9 mouse cellular contexts compared by ENCODE assay signal in genomic region chr9:100467653-100468052, GRCm38 (mm10). TPM values are rescaled to one million over a fixed set of nuclear protein-coding genes. Genes with fewer than 3 reads are reported as not detected.
DNase-seq lines count a peak whose midpoint lies in the region; ATAC-seq lines count a peak whose summit lies in the region.
"Had no signal": no experiment of that assay in that cellular context is flagged by ENCODE, and none has a peak within 500 bp of the region (broad histone marks: within the 10 kb centered on the region; RNA-seq: fewer than 3 reads in every experiment).

No protein-coding gene starts in this region.

- H3K4me1 ChIP-seq in forebrain, embryonic 13.5 days, result peaks cover 8% of the 10 kb centered on the region

- WGBS in forebrain, embryonic 13.5 days, result 55% methylated on average over 7 of the region's 7 CpGs

- DNase-seq in layer of hippocampus, adult 11-12 months (ENCODE audit: low spot score), result peak; percentile 43
- no peak for DNase-seq in layer of hippocampus, postnatal 36 days
- peak; percentile 84 to 87 for DNase-seq in cerebellum, adult 18-20 months
- peak; percentile 66 for DNase-seq in gastrocnemius, postnatal 25 days
- DNase-seq in lung, postnatal 10 days, result peak; percentile 78
- DNase-seq in layer of hippocampus, adult 9-11 months, result no peak

- H3K4me3 ChIP-seq in forebrain, embryonic 13.5 days, result no peak overlapping the region
- H3K4me3 ChIP-seq: lung, embryonic 15.5 days had no signal

- no peak for ATAC-seq in forebrain, embryonic 13.5 days
- no peak for ATAC-seq in erythroid progenitor cell, adult 5-6 weeks (replicated peaks; ENCODE audit: low FRiP score, poor library complexity, severe bottlenecking)

- H3K9me3 ChIP-seq in forebrain, embryonic 13.5 days (replicated peaks), result no peaks in the 10 kb centered on the region
- H3K9me3 ChIP-seq: lung, embryonic 15.5 days had no signal

- H3K27me3 ChIP-seq in forebrain, embryonic 13.5 days, result no peaks in the 10 kb centered on the region
- H3K27me3 ChIP-seq: lung, embryonic 15.5 days had no signal

- H3K4me2 ChIP-seq in forebrain, embryonic 13.5 days, result no peak overlapping the region
- H3K4me2 ChIP-seq: lung, embryonic 15.5 days had no signal

- no peak overlapping the region for H3K27ac ChIP-seq in forebrain, embryonic 13.5 days
- H3K27ac ChIP-seq: lung, embryonic 15.5 days had no signal

- no peaks in the 10 kb centered on the region for H3K36me3 ChIP-seq in forebrain, embryonic 13.5 days (ENCODE audit: poor library complexity, severe bottlenecking)
- H3K36me3 ChIP-seq: lung, embryonic 15.5 days had no signal

- H3K9ac ChIP-seq in forebrain, embryonic 13.5 days, result no peak overlapping the region
- H3K9ac ChIP-seq: lung, embryonic 15.5 days had no signal

RNA-seq across cellular contexts. Expression of gene Il20rb, which starts 18.9 kb away (rescaled TPM):
- 1 to 10 TPM; 4.4 to 6.3 TPM for total RNA-seq in layer of hippocampus, postnatal 36 days (2021)
- total RNA-seq in gastrocnemius, postnatal 25 days (2021), result 1 to 10 TPM; 1.3 to 1.7 TPM
- 0.66 and 0.76 TPM in 2 replicates for polyA plus RNA-seq in forebrain, embryonic 13.5 days (2015; fragmentation: Nextera tagmentation; extraction: Ambion mirVana)
- not detected in 2 replicates for total RNA-seq in erythroid progenitor cell, adult 5-6 weeks (2015; ENCODE audit: low replicate concordance)
- 0.64 TPM in 1 of 2 replicates, not detected in the other for total RNA-seq in erythroid progenitor cell, adult 5-6 weeks (2017; ENCODE audit: low replicate concordance)

Comparison
In these comparisons a context has a peak if more than half of its experiments do, and no peak if none do; other contexts are left out.
1. DNase-seq: peak in layer of hippocampus, adult 11-12 months (single experiment), cerebellum, adult 18-20 months (2 of 2), gastrocnemius, postnatal 25 days (single experiment) and lung, postnatal 10 days (single experiment); none in layer of hippocampus, postnatal 36 days (0 of 2) and layer of hippocampus, adult 9-11 months (single experiment).